Mouse (Mus musculus) heart, postnatal 4 days (tissue): ENCODE results near the gene Olfr810. TPM values are rescaled to one million over a fixed set of nuclear protein-coding genes. Genes with fewer than 3 reads are reported as not detected.

ENCODE experiments used
- DNase-seq: peaks from one replicate; pipeline ENCODE4 v3.0.0; 2021
- total RNA-seq, 2 experiments: library from RNA; stranded (reverse); gene quantifications; 2 replicates each; pipeline ENCODE4 v1.2.3; 2021

The Olfr810 gene
- not detected for total RNA-seq

DNA sequence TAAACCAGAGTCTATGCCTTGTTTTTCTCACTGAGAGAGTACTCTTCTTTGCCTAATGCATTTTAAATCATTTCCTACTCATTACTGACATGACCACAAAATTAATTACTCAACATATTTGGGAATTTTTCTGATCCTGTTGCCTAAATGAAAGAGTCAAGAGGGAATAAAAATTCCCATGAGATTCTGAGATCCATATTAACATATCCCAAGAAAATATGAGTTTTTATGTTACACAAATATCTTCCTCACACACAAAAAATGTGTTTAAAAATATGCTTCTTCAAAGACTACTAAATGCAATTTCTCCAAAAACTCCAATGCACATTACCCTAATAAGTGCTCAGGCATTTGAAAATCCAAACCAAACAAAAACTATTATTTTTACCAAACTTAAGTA lies at the start of gene Olfr810:
Olfr810 (minus strand) TSS at position 101 of the 400 bp plus-strand sequence.
- no peak for DNase-seq

- no peak for DNase-seq
Measured at GRCm38 (mm10) chr10:129804296-129804695, 9.6 kb upstream of the Olfr810 start, which contains the start of gene Olfr811. TSS of gene Olfr811 (minus strand) at chr10:129804396.

- no peak for DNase-seq
Measured at GRCm38 (mm10) chr10:129778123-129778522, 16.6 kb downstream of the Olfr810 start.

DNA sequence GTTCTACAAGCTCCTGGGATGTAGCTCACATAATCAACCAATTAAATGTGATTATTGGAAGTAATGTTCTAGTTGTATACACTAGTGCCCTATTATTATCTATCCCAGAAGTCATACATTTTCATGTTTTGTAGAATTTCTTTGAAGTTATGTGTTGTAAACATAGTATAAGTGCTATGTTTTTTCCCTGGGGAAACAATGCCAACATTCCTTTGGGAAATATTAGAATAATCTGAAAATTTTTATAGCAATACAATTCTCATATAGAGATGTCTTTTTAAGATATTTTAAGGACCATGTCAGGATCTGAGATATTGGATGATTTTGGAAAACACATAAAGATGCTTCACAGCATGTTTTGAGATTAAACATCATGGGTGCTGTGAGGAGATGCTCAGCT lies 20.4 kb downstream of the Olfr810 start, which contains the start of gene Olfr809:
Olfr809 (plus strand) TSS at position 301 of the 400 bp plus-strand sequence.
- DNase-seq = no peak

DNA sequence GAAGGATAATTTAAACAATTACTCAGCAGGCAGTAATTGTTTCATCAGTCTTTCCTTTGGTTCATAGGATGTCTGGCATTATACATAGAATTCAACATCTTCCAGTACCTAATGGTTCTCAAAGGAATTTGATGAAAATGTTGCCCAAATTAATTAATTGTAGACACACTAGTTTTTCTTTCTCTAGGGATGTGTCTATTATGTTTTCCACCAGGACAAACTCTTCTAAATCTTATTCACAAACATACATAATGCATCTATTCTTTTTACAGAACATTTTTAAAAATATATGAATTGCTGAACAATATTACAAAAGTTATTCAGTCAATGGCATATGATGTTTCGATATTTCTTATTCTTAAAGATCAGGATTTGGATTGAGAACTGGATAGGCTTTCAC lies 29.5 kb downstream of the Olfr810 start, which contains the start of gene Olfr808:
Olfr808 (plus strand) TSS at position 301 of the 400 bp plus-strand sequence.
- no peak for DNase-seq

DNA sequence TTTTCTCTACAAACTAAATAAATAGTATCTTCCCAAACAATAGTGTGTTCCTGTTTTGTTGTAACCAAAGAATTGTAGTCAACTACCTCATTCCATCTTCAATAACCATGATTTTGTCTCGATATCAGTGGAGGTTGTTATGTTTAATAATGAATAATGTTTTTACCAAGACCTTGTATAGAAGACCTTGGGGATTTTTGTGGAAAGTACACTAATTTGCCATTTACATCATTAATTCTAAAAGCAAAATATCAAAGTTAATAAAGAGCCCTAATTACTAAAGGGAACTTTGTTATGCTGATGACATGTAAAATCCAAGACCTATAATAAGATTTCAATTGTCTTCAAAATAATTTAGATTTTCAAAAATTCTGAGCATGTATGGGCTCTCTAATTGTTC lies 37.0 kb downstream of the Olfr810 start, which contains the start of gene Olfr807:
Olfr807 (minus strand) TSS at position 101 of the 400 bp plus-strand sequence.
- DNase-seq = no peak

DNA sequence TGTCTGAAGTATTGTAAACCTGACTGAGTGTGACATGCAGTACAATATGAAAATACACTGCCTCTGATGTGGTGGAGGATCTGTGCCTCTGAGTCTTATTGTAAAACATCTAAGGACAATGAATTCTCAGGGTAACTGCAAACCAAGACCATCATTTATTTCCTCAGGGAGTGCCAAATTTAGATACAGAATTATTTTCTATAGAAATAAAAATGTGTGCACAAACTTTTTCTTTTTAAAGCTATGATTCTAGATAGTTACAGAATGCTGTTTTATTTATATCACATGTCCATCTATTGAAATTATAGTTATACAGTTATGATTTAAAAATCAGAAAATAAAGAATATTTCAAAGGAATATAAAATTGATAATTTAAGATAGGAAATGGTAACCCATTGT lies 52.9 kb downstream of the Olfr810 start, which contains the start of gene Olfr806:
Olfr806 (minus strand) TSS at position 101 of the 400 bp plus-strand sequence.
- no peak for DNase-seq

Other genes with a start within 250 kb of the Olfr810 start
- gene Olfr794, start 227.3 kb downstream of the Olfr810 start, total RNA-seq = not detected
- gene Olfr796, start 182.3 kb downstream of the Olfr810 start, total RNA-seq = not detected
- gene Olfr798, start 167.0 kb downstream of the Olfr810 start, total RNA-seq = not detected
- not detected for gene Olfr799, start 157.4 kb downstream of the Olfr810 start, total RNA-seq
- not detected for gene Olfr800, start 137.2 kb downstream of the Olfr810 start, total RNA-seq
- gene Olfr801, start 121.1 kb downstream of the Olfr810 start, total RNA-seq = not detected
- gene Olfr802, start 106.7 kb downstream of the Olfr810 start, total RNA-seq = not detected
- not detected for gene Olfr803, start 100.6 kb downstream of the Olfr810 start, total RNA-seq
- gene Olfr804, start 91.7 kb downstream of the Olfr810 start, total RNA-seq = not detected
- gene Olfr805, start 65.5 kb downstream of the Olfr810 start, total RNA-seq = not detected
- not detected for gene Olfr806, start 53.0 kb downstream of the Olfr810 start, total RNA-seq
- gene Olfr807, start 37.1 kb downstream of the Olfr810 start, total RNA-seq = not detected
- not detected for gene Olfr808, start 29.4 kb downstream of the Olfr810 start, total RNA-seq
- gene Olfr809, start 20.3 kb downstream of the Olfr810 start, total RNA-seq = not detected
- gene Olfr811, start 9.5 kb upstream of the Olfr810 start, total RNA-seq = not detected
- gene Olfr812, start 51.2 kb upstream of the Olfr810 start, total RNA-seq = not detected
- gene Olfr813, start 60.5 kb upstream of the Olfr810 start, total RNA-seq = not detected
- gene Olfr814, start 84.9 kb upstream of the Olfr810 start, total RNA-seq = not detected
- not detected for gene Olfr815, start 111.0 kb upstream of the Olfr810 start, total RNA-seq
- gene Olfr816, start 120.7 kb upstream of the Olfr810 start, total RNA-seq = not detected
- not detected for gene Olfr818, start 154.2 kb upstream of the Olfr810 start, total RNA-seq
- gene Olfr819, start 172.3 kb upstream of the Olfr810 start, total RNA-seq = not detected
- not detected for gene Olfr247, start 181.2 kb upstream of the Olfr810 start, total RNA-seq
- gene Gm10310, start 190.1 kb upstream of the Olfr810 start, total RNA-seq = not detected
- not detected for gene Olfr820, start 217.7 kb upstream of the Olfr810 start, total RNA-seq
- gene Olfr821, start 235.4 kb upstream of the Olfr810 start, total RNA-seq = not detected